Mouse (Mus musculus) heart, adult 2 months (tissue): ENCODE results near the gene Guca2a. TPM values are rescaled to one million over a fixed set of nuclear protein-coding genes. Genes with fewer than 3 reads are reported as not detected.

Experiments
- DNase-seq, 2 experiments: peaks; one replicate each; pipeline ENCODE4 v3.0.0; 2021
- H3K27ac ChIP-seq: fragments of 200-600 bp; 2 replicates; pipeline ENCODE4 v1.8.1; 2022
- H3K27me3 ChIP-seq: fragments of 200-500 bp; 2 replicates; pipeline ENCODE4 v1.6.1; 2012; ENCODE audit warnings: mild to moderate bottlenecking, low read length, inconsistent platforms, mixed read lengths; ENCODE audit not compliant: control insufficient read depth, insufficient read depth
- H3K36me3 ChIP-seq: fragments of 200-500 bp; 2 replicates; pipeline ENCODE4 v1.6.1; 2012; ENCODE audit warnings: low read length, inconsistent platforms; ENCODE audit not compliant: control insufficient read depth, insufficient read depth
- H3K4me1 ChIP-seq: fragments of 200-500 bp; 2 replicates; pipeline ENCODE4 v1.6.1; 2011; ENCODE audit warnings: low read length; ENCODE audit not compliant: control insufficient read depth, insufficient read depth
- H3K4me3 ChIP-seq: fragments of 200-600 bp; 2 replicates; pipeline ENCODE4 v1.8.1; 2022
- H3K79me2 ChIP-seq: fragments of 200-500 bp; replicated peaks from 2 replicates; pipeline ENCODE4 v1.6.1; 2012; ENCODE audit warnings: mild to moderate bottlenecking, inconsistent platforms, low read length, moderate library complexity, mixed read lengths; ENCODE audit not compliant: control insufficient read depth, insufficient read depth
- H3K9ac ChIP-seq: fragments of 200-500 bp; 2 replicates; pipeline ENCODE4 v1.6.1; 2012; ENCODE audit warnings: low read depth, mild to moderate bottlenecking, control low read depth, inconsistent platforms, low read length, mixed read lengths
- CTCF ChIP-seq: fragments of 200-600 bp; IDR thresholded peaks from 2 replicates; pipeline ENCODE4 v1.8.1; 2022; ENCODE audit warnings: antibody characterized with exemption, mild to moderate bottlenecking, moderate library complexity
- EP300 ChIP-seq: fragments of 200-500 bp; IDR thresholded peaks from 2 replicates; pipeline ENCODE4 v1.6.1; 2011; ENCODE audit warnings: low read depth, low read length, control low read depth; ENCODE audit not compliant: insufficient read depth
- POLR2A ChIP-seq: fragments of 200-500 bp; IDR thresholded peaks from 2 replicates; pipeline ENCODE4 v1.6.1; 2011; ENCODE audit warnings: mild to moderate bottlenecking, low read depth, low read length, control low read depth; ENCODE audit not compliant: insufficient read depth
- WGBS: fragments of 180-500 bp; shearing (Covaris S2); methylation state at CpG from one replicate; pipeline ENCODE4 v1.1.7; 2018; 5-methylcytosine and 5-hydroxymethylcytosine counted together
- intact Hi-C: fragments of 180-260 bp; cut with DNase I; formaldehyde crosslinking; loops from one replicate; pipeline ENCODE4 v1.15.1; 2025
- polyA plus RNA-seq: library from polyadenylated mRNA; depleted of rRNA; stranded (reverse); fragments of >200 nt; gene quantifications from 2 replicates; pipeline ENCODE4 v1.2.3, GENCODE M21; 2012
- total RNA-seq, 2 experiments: library from RNA; stranded (reverse); gene quantifications; 2 replicates each; pipeline ENCODE4 v1.2.3; 2021

Gene Guca2a
- total and polyA plus RNA-seq, 3 experiments, result 0.21 TPM; not detected in 2

DNA sequence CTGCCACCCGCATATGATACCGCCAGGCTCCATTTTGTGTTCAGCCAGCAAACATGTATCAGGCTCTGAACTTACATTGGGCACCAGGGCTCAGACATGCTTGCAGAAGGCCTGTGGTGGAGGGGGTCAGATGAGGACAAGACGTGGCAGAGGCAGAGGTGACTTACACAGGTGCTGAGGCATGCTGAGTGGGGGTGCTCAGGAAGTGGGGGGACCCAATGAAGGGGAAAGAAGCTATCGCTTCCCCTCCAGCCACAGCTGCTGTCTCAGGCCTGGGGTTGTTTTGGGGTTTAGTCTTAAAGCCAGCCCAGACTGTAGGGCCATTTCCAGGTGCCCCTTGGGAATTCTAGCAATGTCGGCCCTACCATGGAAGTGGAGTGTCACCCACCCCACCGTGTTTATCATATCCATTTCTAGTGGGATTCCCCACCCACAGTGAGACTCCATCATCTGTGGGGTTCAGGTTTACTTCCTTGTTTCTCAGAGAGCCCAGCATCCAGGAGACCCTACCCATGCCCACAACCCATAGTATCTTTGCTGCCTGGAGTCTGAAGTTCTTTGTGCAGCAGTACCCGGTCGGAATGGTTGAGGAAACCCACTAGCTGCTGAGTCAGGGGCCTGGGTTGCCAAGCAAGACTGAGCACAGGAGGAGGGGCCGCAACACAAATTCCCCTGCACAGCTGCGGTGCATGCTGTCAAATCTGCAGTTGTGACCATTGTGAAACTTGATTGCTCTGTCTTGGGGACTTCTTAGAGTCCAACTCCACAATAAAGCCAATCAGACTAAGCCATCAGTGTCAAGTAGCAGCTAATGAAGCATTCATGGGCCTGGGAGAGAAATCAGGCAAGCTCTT, 32.1 kb downstream of the Guca2a start:
- H3K4me1 ChIP-seq, result no peaks in the 10 kb centered on the region; the same call in 1 of the 2 replicates
- H3K27ac ChIP-seq, result no peak overlapping the region
- no peaks in the 10 kb centered on the region for H3K79me2 ChIP-seq
- H3K27me3 ChIP-seq, result no peaks in the 10 kb centered on the region
- H3K36me3 ChIP-seq, result no peaks in the 10 kb centered on the region
- no peak overlapping the region for H3K9ac ChIP-seq
- DNase-seq, result peak in 1 of 2 experiments; percentile 23
- 81% methylated on average over 10 of the region's 10 CpGs for WGBS
- intact Hi-C loops, result loop anchor here (5.0 kb wide), 1 partner anchor 422 kb away; no protein-coding TSS in a partner anchor
- H3K4me3 ChIP-seq, result no peak overlapping the region
- no peak for TF ChIP-seq POLR2A
- TF ChIP-seq EP300, result no peak

DNA sequence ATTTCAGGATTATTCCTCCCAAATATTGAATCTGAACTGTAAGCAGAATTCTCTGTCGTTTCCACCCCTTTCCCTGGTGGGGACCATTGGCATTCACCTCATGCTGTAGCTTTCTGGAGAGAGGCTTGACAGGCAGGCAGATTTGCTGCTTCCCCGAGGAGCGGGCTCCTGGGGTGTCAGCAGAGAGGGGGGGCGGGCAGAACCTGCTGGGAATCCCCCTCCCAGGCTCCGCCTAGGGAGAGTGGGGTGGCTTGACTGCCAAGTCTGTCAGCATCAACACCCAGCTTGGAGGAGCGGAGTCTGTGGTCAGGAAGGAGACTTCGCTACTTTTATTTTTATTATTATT, 32.7 kb downstream of the Guca2a start:
- WGBS, result 66% methylated on average over 7 of the region's 7 CpGs
- no peak overlapping the region for H3K27ac ChIP-seq
- no peak for DNase-seq
- H3K9ac ChIP-seq, result no peak overlapping the region
- no peaks in the 10 kb centered on the region for H3K79me2 ChIP-seq
- H3K4me3 ChIP-seq, result no peak overlapping the region
- intact Hi-C loops, result no loop called here
- TF ChIP-seq CTCF (no peak), POLR2A (no peak), EP300 (no peak)
- H3K27me3 ChIP-seq, result no peaks in the 10 kb centered on the region
- no peaks in the 10 kb centered on the region; the same call in 1 of the 2 replicates for H3K4me1 ChIP-seq
- H3K36me3 ChIP-seq, result no peaks in the 10 kb centered on the region

DNA sequence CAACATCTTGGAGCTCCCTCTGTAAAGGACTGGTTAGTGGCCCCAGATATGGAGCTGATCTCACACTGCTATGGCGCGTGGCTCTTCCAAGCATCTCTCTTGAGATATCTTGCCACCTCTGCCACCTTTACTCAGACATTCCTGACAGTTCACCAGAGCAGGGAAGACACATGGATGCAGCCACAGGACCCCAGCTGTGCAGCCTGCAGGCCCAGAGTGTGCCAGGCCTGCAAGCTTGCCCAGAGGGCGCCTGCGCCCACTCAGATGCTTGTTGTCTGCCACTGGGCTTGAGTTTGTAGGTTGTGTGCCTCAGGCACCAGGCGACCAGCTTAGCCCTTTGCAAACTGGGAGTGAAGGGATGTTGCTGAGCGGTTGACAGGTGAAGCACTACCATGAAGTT, 33.2 kb downstream of the Guca2a start:
- WGBS, result 84% methylated on average over 6 of the region's 6 CpGs
- Histone ChIP-seq H3K4me1 (no peaks in the 10 kb centered on the region; the same call in 1 of the 2 replicates), H3K79me2 (no peaks in the 10 kb centered on the region), H3K27me3 (no peaks in the 10 kb centered on the region), H3K36me3 (no peaks in the 10 kb centered on the region), H3K4me3 (no peak overlapping the region), H3K9ac (no peak overlapping the region), H3K27ac (no peak overlapping the region)
- no peak for DNase-seq
- no peak for TF ChIP-seq EP300
- no peak for TF ChIP-seq POLR2A
- no peak for TF ChIP-seq CTCF
- intact Hi-C loops, result no loop called here

DNA sequence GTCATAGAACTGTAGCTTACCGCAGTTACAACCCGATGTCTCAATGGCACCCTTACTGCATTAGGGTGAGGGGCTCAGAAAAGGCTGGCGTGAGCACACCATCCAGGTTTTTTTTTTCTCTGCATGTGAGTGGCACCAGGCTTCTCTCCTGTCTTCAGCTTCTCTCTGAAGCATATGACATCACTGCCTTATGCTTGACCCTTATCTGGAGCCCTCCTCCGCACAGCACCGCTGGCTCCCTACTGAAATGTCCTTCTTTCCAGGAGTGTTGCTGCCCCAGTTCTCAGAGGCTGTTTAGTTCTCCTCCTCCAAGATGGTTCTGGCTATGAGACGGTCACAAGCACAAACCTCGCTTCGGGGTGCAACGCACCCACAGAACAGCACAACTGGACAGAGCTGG, 33.7 kb downstream of the Guca2a start:
- 73% methylated on average over 9 of the region's 9 CpGs for WGBS
- Histone ChIP-seq H3K27ac (no peak overlapping the region), H3K36me3 (no peaks in the 10 kb centered on the region), H3K79me2 (no peaks in the 10 kb centered on the region), H3K4me1 (no peaks in the 10 kb centered on the region), H3K4me3 (no peak overlapping the region), H3K27me3 (no peaks in the 10 kb centered on the region), H3K9ac (no peak overlapping the region)
- no peak for DNase-seq
- TF ChIP-seq CTCF (no peak), EP300 (no peak), POLR2A (no peak)
- intact Hi-C loops, result no loop called here

DNA sequence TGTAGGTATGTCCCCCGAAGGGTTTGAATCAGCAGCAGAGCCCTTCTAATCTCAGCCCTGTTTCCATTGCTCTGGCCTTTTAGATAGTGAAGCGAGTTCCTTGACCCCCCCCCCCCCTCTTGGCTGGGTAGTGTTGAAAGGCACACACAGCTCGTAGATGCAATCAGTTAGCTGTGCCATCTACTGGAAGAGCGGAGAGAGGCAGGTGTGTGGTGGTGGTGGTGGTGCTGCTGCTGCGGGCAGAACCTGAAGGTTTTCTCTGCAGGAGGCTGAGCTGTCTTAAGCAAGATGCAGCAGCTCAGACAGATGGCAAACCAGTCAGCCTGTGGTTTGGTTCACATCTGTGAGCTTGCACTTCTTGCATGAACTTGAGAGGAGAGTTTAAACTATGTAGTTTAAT, 35.2 kb downstream of the Guca2a start:
- H3K4me1 ChIP-seq, result no peaks in the 10 kb centered on the region
- 29% methylated on average over 5 of the region's 5 CpGs for WGBS
- H3K79me2 ChIP-seq, result no peaks in the 10 kb centered on the region
- no peak overlapping the region for H3K27ac ChIP-seq
- TF ChIP-seq POLR2A (no peak), CTCF (peak; percentile 34)
- no peaks in the 10 kb centered on the region for H3K27me3 ChIP-seq
- H3K4me3 ChIP-seq, result no peak overlapping the region
- no peak for DNase-seq
- no peak overlapping the region for H3K9ac ChIP-seq
- no peaks in the 10 kb centered on the region for H3K36me3 ChIP-seq
- intact Hi-C loops, result no loop called here

DNA sequence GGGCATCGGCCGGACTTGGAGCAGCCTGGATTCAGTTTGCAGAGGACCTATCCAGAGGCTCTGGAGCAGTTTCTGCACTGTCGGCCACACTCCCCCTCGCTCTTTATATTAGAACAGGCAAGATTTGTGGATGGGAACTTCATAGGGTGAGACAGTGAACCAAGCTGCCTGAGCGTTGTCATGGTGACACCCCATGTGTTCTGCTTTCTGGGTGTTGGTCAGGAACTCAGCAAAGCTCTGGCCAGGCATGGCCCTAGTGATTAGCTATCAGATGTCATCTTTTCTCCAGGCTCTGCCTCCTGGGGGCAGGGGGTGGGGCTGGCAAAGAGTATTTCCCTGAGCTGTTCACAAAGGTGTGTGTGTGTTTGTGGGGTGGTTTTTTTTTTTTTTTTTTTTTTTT, 45.1 kb downstream of the Guca2a start:
- Histone ChIP-seq H3K4me1 (no peaks in the 10 kb centered on the region), H3K27ac (no peak overlapping the region), H3K79me2 (no peaks in the 10 kb centered on the region), H3K9ac (no peak overlapping the region), H3K4me3 (no peak overlapping the region), H3K27me3 (no peaks in the 10 kb centered on the region), H3K36me3 (no peaks in the 10 kb centered on the region)
- intact Hi-C loops, result no loop called here
- TF ChIP-seq POLR2A (no peak), CTCF (no peak), EP300 (no peak)
- 69% methylated on average over 5 of the region's 5 CpGs for WGBS
- DNase-seq, result no peak
